13 mouse cellular contexts compared by ENCODE assay signal in the genomic region with DNA sequence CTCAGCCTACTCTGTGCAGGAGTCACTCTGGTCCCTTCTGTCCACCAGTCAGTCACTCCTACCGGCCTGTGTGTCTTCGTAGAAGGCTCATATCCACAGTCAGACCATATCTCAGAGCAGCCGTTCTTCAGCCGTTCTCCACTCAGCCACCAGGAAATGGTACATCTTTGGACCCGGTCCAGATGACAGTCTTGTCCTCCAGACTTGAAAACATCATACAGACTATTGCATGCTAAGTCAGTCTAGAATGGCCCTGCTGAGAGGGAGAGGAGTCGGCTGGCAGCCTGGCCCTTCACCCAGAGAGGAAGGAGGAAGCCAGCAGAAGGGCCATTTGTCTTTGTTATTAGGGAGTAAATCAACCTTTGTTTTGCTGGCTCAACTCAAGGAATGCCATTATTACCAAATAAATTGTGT. TPM values are rescaled to one million over a fixed set of nuclear protein-coding genes. Genes with fewer than 3 reads are reported as not detected.
DNase-seq lines count a peak whose midpoint lies in the region; ATAC-seq and TF ChIP-seq lines count a peak whose summit lies in the region.
"Had no signal": no experiment of that assay in that cellular context is flagged by ENCODE, and none has a peak within 500 bp of the region (broad histone marks: within the 10 kb centered on the region; RNA-seq: fewer than 3 reads in every experiment).

No protein-coding gene starts in this region.

- H3K36me3 ChIP-seq in lung, embryonic 14.5 days (ENCODE audit: insufficient read depth): no peaks in the 10 kb centered on the region
- no peaks in the 10 kb centered on the region for H3K36me3 ChIP-seq in forebrain, embryonic 15.5 days
- no peaks in the 10 kb centered on the region for H3K36me3 ChIP-seq in neural tube, embryonic 12.5 days

- peaks cover 10% of the 10 kb centered on the region for H3K4me1 ChIP-seq in lung, embryonic 14.5 days (ENCODE audit: insufficient read depth)
- peaks cover 52% of the 10 kb centered on the region for H3K4me1 ChIP-seq in forebrain, embryonic 15.5 days
- peaks cover 56% of the 10 kb centered on the region for H3K4me1 ChIP-seq in neural tube, embryonic 12.5 days

- H3K27me3 ChIP-seq in lung, embryonic 14.5 days (ENCODE audit: insufficient read depth, low read length): no peaks in the 10 kb centered on the region
- H3K27me3 ChIP-seq in forebrain, embryonic 15.5 days: no peaks in the 10 kb centered on the region
- H3K27me3 ChIP-seq in neural tube, embryonic 12.5 days (replicated peaks): no peaks in the 10 kb centered on the region; the same call in 1 of the 2 replicates

- no peak overlapping the region for H3K9ac ChIP-seq in lung, embryonic 14.5 days
- no peak overlapping the region for H3K9ac ChIP-seq in forebrain, embryonic 15.5 days (replicated peaks)
- no peak overlapping the region for H3K9ac ChIP-seq in neural tube, embryonic 12.5 days

- TF ChIP-seq CTCF in lung, embryonic 14.5 days (IDR thresholded peaks at IDR 0.05; ENCODE audit: low read depth): peak; percentile 15; the same call in 1 of the 2 replicates

- ATAC-seq in lung, embryonic 14.5 days (ENCODE audit: insufficient read depth): peak; percentile 68; the same call in 1 of the 2 replicates
- no peak for ATAC-seq in forebrain, embryonic 15.5 days (replicated peaks)
- ATAC-seq in neural tube, embryonic 12.5 days (ENCODE audit: low FRiP score, low read depth): peak; percentile 35
- ATAC-seq: CD4-positive, CD25-positive, alpha-beta regulatory T cell, adult 4 months; midbrain, embryonic 16.5 days had no signal

- no peaks in the 10 kb centered on the region for H3K9me3 ChIP-seq in lung, embryonic 14.5 days (ENCODE audit: low read depth, low read length)
- H3K9me3 ChIP-seq in forebrain, embryonic 15.5 days: peaks cover 5% of the 10 kb centered on the region; the same call in 1 of the 2 replicates
- H3K9me3 ChIP-seq in neural tube, embryonic 12.5 days: 0 out of 2 replicates have a peak, but pooled peaks cover 6% of the 10 kb centered on the region

- peak; percentile 66 for DNase-seq in heart, adult 11 months
- DNase-seq in heart, adult 8-10 months (ENCODE audit: low spot score): no peak
- DNase-seq in lung, embryonic 14.5 days: peak; percentile 75
- no peak for DNase-seq in lung, postnatal 14 days
- no peak for DNase-seq in right cerebral cortex, postnatal 25 days
- no peak for DNase-seq in gastrocnemius, postnatal 10 days
- DNase-seq: cerebellum, adult 2 months; gastrocnemius, postnatal 14 days had no signal

- H3K4me2 ChIP-seq in lung, embryonic 14.5 days: no peak overlapping the region
- peak overlapping the region; percentile 33 for H3K4me2 ChIP-seq in forebrain, embryonic 15.5 days (replicated peaks)
- peak overlapping the region; percentile 49 for H3K4me2 ChIP-seq in neural tube, embryonic 12.5 days (replicated peaks)
- H3K4me2 ChIP-seq: liver, embryonic 11.5 days had no signal

- 29% methylated on average over 6 of the region's 6 CpGs for WGBS in lung, embryonic 14.5 days
- 25% methylated on average over 6 of the region's 6 CpGs for WGBS in forebrain, embryonic 15.5 days
- 4% methylated on average over 6 of the region's 6 CpGs for WGBS in neural tube, embryonic 12.5 days

- no peak overlapping the region; the same call in 1 of the 2 replicates for H3K27ac ChIP-seq in lung, embryonic 14.5 days (ENCODE audit: low read depth)
- H3K27ac ChIP-seq in forebrain, embryonic 15.5 days (replicated peaks): peak overlapping the region; percentile 57
- peak overlapping the region; percentile 32; the same call in 1 of the 2 replicates for H3K27ac ChIP-seq in neural tube, embryonic 12.5 days

- no peak overlapping the region for H3K4me3 ChIP-seq in lung, embryonic 14.5 days (ENCODE audit: low read depth, low read length)
- peak overlapping the region; percentile 1 for H3K4me3 ChIP-seq in forebrain, embryonic 15.5 days
- H3K4me3 ChIP-seq in neural tube, embryonic 12.5 days: no peak overlapping the region

RNA-seq across cellular contexts. Expression of a gene that starts 54.0 kb away (rescaled TPM):
- 10 to 100 TPM; 17.6 to 23.8 (median 21.2) TPM for total RNA-seq in heart, adult 8-10 months (2022)
- 31.0 and 32.1 TPM in 2 replicates for polyA plus RNA-seq in lung, embryonic 14.5 days (2014; fragmentation: Nextera tagmentation; extraction: Ambion mirVana)
- 37.8 and 44.9 TPM in 2 replicates for polyA plus RNA-seq in forebrain, embryonic 15.5 days (2015; fragmentation: Nextera tagmentation; extraction: Ambion mirVana)
- polyA plus RNA-seq in neural tube, embryonic 12.5 days (2016; fragmentation: Nextera tagmentation; extraction: Ambion mirVana): 153 and 168 TPM in 2 replicates
- 10 to 100 TPM; 68.7 to 70.5 TPM for total RNA-seq in gastrocnemius, postnatal 10 days (2021)
- polyA plus RNA-seq: CD4-positive, CD25-positive, alpha-beta regulatory T cell, adult 4 months had no signal

Comparison
In these comparisons a context has a peak if more than half of its experiments do, and no peak if none do; other contexts are left out.
1. DNase-seq: peak in heart, adult 11 months (single experiment) and lung, embryonic 14.5 days (single experiment); none in heart, adult 8-10 months (single experiment), lung, postnatal 14 days (single experiment), right cerebral cortex, postnatal 25 days (single experiment) and gastrocnemius, postnatal 10 days (single experiment).